Mouse (Mus musculus): ENCODE measurements around the gene Zmym2. TPM values are rescaled to one million over a fixed set of nuclear protein-coding genes. Genes with fewer than 3 reads are reported as not detected.

Gene Zmym2
- 4.6 and 11.3 TPM in 2 replicates for polyA plus RNA-seq (2012; rRNA removed; ENCODE audit: low replicate concordance)

DNA sequence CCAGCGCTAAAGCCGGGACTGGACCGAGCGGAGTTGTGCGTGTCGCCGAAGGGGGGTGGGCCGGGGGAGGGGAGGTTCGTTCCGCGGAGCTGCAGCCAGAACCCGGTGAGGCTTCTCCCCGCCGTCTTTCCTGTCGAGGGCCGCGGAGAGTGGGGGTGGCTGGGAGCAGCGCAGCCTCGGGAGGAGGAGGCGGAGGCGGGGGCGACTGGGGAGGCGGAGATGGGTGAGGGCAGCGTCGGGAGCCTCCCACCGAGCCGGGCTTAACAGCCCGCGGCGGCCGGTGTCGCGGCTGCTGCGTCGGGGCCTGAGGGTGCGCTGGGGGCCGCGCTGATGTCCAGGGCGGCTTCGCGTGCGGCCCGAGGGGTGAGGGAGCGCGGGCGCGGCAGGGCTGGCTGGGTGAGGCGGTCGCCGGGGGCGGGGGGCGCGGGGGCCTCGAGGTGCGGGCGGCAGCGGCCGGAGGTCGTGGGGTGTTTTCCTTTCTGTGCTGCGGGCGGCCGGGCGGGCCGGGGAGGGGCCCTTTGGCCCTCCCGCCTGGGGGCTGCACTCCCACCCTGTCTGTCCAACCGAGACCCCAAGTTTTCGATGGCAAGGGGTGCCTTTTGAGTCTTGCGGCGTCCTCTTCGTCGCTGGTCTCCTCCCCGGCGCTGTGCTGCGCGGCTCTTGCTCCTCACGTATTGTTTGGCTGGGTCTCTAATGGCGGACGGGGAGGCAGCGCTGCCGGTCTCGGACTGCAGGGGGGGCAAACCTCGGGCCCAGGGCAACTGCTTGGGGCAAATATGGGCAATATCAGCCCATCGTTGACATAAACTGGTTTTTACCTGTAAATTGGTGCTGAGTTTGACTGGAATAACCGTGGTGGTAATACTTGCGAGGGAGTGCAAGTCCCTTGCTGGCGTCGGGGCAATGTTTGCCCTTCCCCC lies at the start of gene Zmym2:
Zmym2 (plus strand) TSS at position 60 of the 920 bp plus-strand sequence.

Other genes with a start within 250 kb of the Zmym2 start
- gene Mphosph8, start 218.4 kb upstream of the Zmym2 start, polyA plus RNA-seq (2012; rRNA removed; ENCODE audit: low replicate concordance): 1.8 and 6.0 TPM in 2 replicates
- 3.0 and 5.5 TPM in 2 replicates for gene Pspc1, start 108.3 kb upstream of the Zmym2 start, polyA plus RNA-seq (2012; rRNA removed; ENCODE audit: low replicate concordance)
- gene Zmym5, start 74.9 kb upstream of the Zmym2 start, polyA plus RNA-seq (2012; rRNA removed; ENCODE audit: low replicate concordance): 3.4 and 10.1 TPM in 2 replicates
- gene Gja3, start 171.4 kb downstream of the Zmym2 start, polyA plus RNA-seq (2012; rRNA removed; ENCODE audit: low replicate concordance): 0.08 TPM in 1 of 2 replicates, not detected in the other
- 0.86 and 1.3 TPM in 2 replicates for gene Gjb2, start 218.0 kb downstream of the Zmym2 start, polyA plus RNA-seq (2012; rRNA removed; ENCODE audit: low replicate concordance)
- not detected in 2 replicates for gene Gm4491, start 229.2 kb downstream of the Zmym2 start, polyA plus RNA-seq (2012; rRNA removed; ENCODE audit: low replicate concordance)
- 0.07 and 0.09 TPM in 2 replicates for gene Gjb6, start 247.0 kb downstream of the Zmym2 start, polyA plus RNA-seq (2012; rRNA removed; ENCODE audit: low replicate concordance)

Measured in mammary gland, adult 2 months (tissue).